Mouse (Mus musculus) G1E (cell line): ENCODE data around the gene Szrd1. TPM values are rescaled to one million over a fixed set of nuclear protein-coding genes. Genes with fewer than 3 reads are reported as not detected.
"Not testable (repeated sequence)": the region's sequence is repeated elsewhere in the genome, so short reads cannot be mapped to it uniquely, and the experiment has no call there.

ENCODE experiments used
- ATAC-seq: 2 replicates; pipeline ENCODE4 v1.8.0; 2016; ENCODE audit warnings: mild to moderate bottlenecking; ENCODE audit not compliant: insufficient number of reproducible peaks, poor library complexity, low FRiP score, severe bottlenecking; ENCODE audit errors: extremely low read depth
- DNase-seq: peaks from one replicate; pipeline ENCODE4 v3.0.0; 2012; ENCODE audit warnings: low spot score
- H3K27me3 ChIP-seq: 2 replicates; pipeline ENCODE4 v1.6.1; 2012; ENCODE audit warnings: mild to moderate bottlenecking, low read length, inconsistent platforms; ENCODE audit not compliant: insufficient read depth
- H3K36me3 ChIP-seq: replicated peaks from 2 replicates; pipeline ENCODE3; 2012; ENCODE audit warnings: mild to moderate bottlenecking, inconsistent platforms
- H3K4me1 ChIP-seq: 2 replicates; pipeline ENCODE4 v1.6.1; 2012; ENCODE audit warnings: low read depth, low read length, inconsistent platforms, mixed read lengths; ENCODE audit not compliant: insufficient read depth
- H3K4me3 ChIP-seq: 2 replicates; pipeline ENCODE4 v1.5.1; 2012; ENCODE audit warnings: low read depth, mild to moderate bottlenecking, inconsistent platforms, low read length, moderate library complexity, mixed read lengths
- H3K9me3 ChIP-seq: replicated peaks from 2 replicates; pipeline ENCODE4 v1.6.1; 2012; ENCODE audit warnings: inconsistent platforms
- CTCF ChIP-seq: IDR thresholded peaks from 2 replicates; pipeline ENCODE4 v1.5.1; 2012; ENCODE audit warnings: low read depth, low read length, inconsistent platforms, mixed read lengths
- GATA1 ChIP-seq: IDR thresholded peaks from 2 replicates; pipeline ENCODE4 v1.6.1; 2012; ENCODE audit warnings: borderline replicate concordance, low read length, inconsistent platforms, mixed read lengths
- GATA2 ChIP-seq: IDR thresholded peaks from 2 replicates; pipeline ENCODE4 v1.6.1; 2012; ENCODE audit warnings: low read depth, low read length, inconsistent platforms, borderline replicate concordance
- POLR2AphosphoS5 ChIP-seq: IDR thresholded peaks from 2 replicates; pipeline ENCODE4 v1.6.1; 2012; ENCODE audit warnings: low read depth, low read length, inconsistent platforms; ENCODE audit not compliant: insufficient replicate concordance
- TAL1 ChIP-seq: conservative IDR thresholded peaks from 2 replicates; pipeline ENCODE4 v1.6.1; 2012; ENCODE audit warnings: low read depth, low read length, inconsistent platforms, mixed read lengths
- polyA plus RNA-seq: library from polyadenylated mRNA; stranded (reverse); fragments of >175 nt; gene quantifications from 2 replicates; pipeline ENCODE4 v1.2.3, GENCODE M21; 2012
- total RNA-seq, 2 experiments: library from RNA; stranded (forward) in 1 of 2; stranded (reverse) in 1 of 2; fragments of 200-1000 nt in 1 of 2; fragments of >200 nt in 1 of 2; fragmentation: Nextera tagmentation in 1 of 2; gene quantifications; 2 replicates each; pipeline ENCODE4 v1.2.3; 2014 to 2017

Gene Szrd1
- total and polyA plus RNA-seq, 3 experiments, result 37.2 to 150 (median 64.5) TPM

- TF ChIP-seq TAL1, result no peak
- TF ChIP-seq CTCF, result peak; percentile 91
- no peak for TF ChIP-seq POLR2AphosphoS5
- no peak for TF ChIP-seq GATA1
- Histone ChIP-seq H3K4me3 (no peak overlapping the region), H3K36me3 (peaks cover 7% of the 10 kb centered on the region), H3K27me3 (no peaks in the 10 kb centered on the region), H3K9me3 (no peaks in the 10 kb centered on the region), H3K4me1 (peaks cover 28% of the 10 kb centered on the region)
- DNase-seq (no peak), ATAC-seq (no peak)
Observed at GRCm38 (mm10) chr4:141142285-141142811, 2.8 kb upstream of the Szrd1 start.

GRCm38 (mm10) chr4:141140967-141141366, 1.4 kb upstream of the Szrd1 start:
- DNase-seq, result no peak
- Histone ChIP-seq H3K4me1 (peaks cover 32% of the 10 kb centered on the region), H3K36me3 (peaks cover 20% of the 10 kb centered on the region), H3K4me3 (no peak overlapping the region), H3K9me3 (no peaks in the 10 kb centered on the region), H3K27me3 (no peaks in the 10 kb centered on the region)
- TF ChIP-seq GATA1 (no peak), TAL1 (no peak)
- no peak for ATAC-seq

GRCm38 (mm10) chr4:141140354-141140753, 779 bp upstream of the Szrd1 start:
- H3K36me3 ChIP-seq, result peaks cover 25% of the 10 kb centered on the region
- H3K4me3 ChIP-seq, H3K27me3 ChIP-seq, H3K9me3 ChIP-seq, ATAC-seq, DNase-seq: not testable (repeated sequence)
- H3K4me1 ChIP-seq, result peaks cover 36% of the 10 kb centered on the region

- H3K9me3 ChIP-seq, result no peaks in the 10 kb centered on the region
- peaks cover 44% of the 10 kb centered on the region for H3K4me1 ChIP-seq
- peaks cover 35% of the 10 kb centered on the region for H3K36me3 ChIP-seq
- TF ChIP-seq GATA1 (no peak), TAL1 (no peak), CTCF (no peak), GATA2 (no peak), POLR2AphosphoS5 (no peak)
- no peak for ATAC-seq
- no peaks in the 10 kb centered on the region for H3K27me3 ChIP-seq
- peak overlapping the region; percentile 82 for H3K4me3 ChIP-seq
- DNase-seq, result no peak
Observed at GRCm38 (mm10) chr4:141138425-141139115, 1.0 kb downstream of the Szrd1 start.

GRCm38 (mm10) chr4:141137740-141138139, 1.8 kb downstream of the Szrd1 start:
- Histone ChIP-seq H3K4me3 (peak overlapping the region; percentile 82; the same call in 1 of the 2 replicates), H3K36me3 (peaks cover 40% of the 10 kb centered on the region), H3K4me1 (peaks cover 44% of the 10 kb centered on the region)
- H3K27me3 ChIP-seq, ATAC-seq, H3K9me3 ChIP-seq, DNase-seq: not testable (repeated sequence)

- peaks cover 56% of the 10 kb centered on the region for H3K36me3 ChIP-seq
- peaks cover 45% of the 10 kb centered on the region for H3K4me1 ChIP-seq
- no peaks in the 10 kb centered on the region for H3K9me3 ChIP-seq
- no peak overlapping the region for H3K4me3 ChIP-seq
- ATAC-seq (no peak), DNase-seq (no peak)
- H3K27me3 ChIP-seq, result no peaks in the 10 kb centered on the region
- TF ChIP-seq TAL1 (no peak), CTCF (no peak), GATA2 (no peak)
Observed at GRCm38 (mm10) chr4:141136126-141136525, 3.4 kb downstream of the Szrd1 start.

GRCm38 (mm10) chr4:141134751-141135530, 4.6 kb downstream of the Szrd1 start:
- DNase-seq (no peak), ATAC-seq (no peak)
- Histone ChIP-seq H3K36me3 (peaks cover 66% of the 10 kb centered on the region), H3K4me3 (peak overlapping the region; percentile 10; the same call in 1 of the 2 replicates), H3K9me3 (no peaks in the 10 kb centered on the region), H3K4me1 (peaks cover 50% of the 10 kb centered on the region), H3K27me3 (no peaks in the 10 kb centered on the region)
- no peak for TF ChIP-seq CTCF
- no peak for TF ChIP-seq POLR2AphosphoS5
- no peak for TF ChIP-seq GATA1
